Mouse (Mus musculus) neutrophil, adult 5-6 weeks (primary cell): ENCODE measurements at regions not wholly inside any gene's neighbourhood (a gene's known extent, or its start where the extent isn't known, plus 50 kb on each side); places are given as distances from the start of the nearest gene placed in this dataset.

Experiments used
- ATAC-seq: fragments of 151-379, 151-347 bp; 2 replicates; pipeline ENCODE4 v1.8.0; 2017; ENCODE audit warnings: mild to moderate bottlenecking, moderate TSS enrichment; ENCODE audit not compliant: insufficient number of reproducible peaks, poor library complexity, low FRiP score, severe bottlenecking; ENCODE audit errors: extremely low read depth

- no peak for ATAC-seq
Measured at GRCm38 (mm10) chr13:14898495-14898894, 268.5 kb downstream of the AW209491 start.

DNA sequence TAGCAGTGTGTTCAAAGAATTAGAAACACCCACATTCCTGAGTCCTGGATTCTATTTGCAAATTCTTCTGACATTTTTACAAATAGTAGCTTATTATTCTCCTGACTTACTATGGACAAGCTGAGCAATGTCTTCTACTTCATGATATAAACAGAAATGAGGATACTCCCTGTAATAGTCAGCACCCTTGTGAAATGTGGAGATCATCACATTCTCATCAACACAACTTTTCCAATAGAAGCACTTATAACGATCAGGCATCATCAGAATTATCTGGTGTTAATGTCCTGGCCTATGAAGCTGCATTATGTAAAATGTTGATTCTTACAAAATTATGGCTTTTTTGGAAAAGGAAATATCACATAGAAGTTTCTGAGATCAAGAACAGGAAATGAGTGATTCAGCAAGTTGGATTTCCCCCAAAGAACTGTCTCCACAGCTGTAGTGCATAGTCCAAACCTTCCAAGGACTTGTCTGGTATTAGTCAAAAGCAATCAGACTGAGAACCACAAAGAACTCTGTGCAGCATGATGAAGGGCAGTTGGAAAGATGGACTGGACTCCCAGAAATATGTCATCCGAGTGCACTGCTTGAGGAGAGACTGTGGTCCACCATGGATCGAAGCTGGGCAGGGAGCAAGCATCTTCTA lies 300.3 kb downstream of the AW209491 start:
- ATAC-seq: no peak

GRCm38 (mm10) chr13:14966187-14966726 lies 336.3 kb downstream of the AW209491 start:
- ATAC-seq: no peak

GRCm38 (mm10) chr13:15002700-15003099 lies 372.7 kb downstream of the AW209491 start:
- no peak for ATAC-seq

- ATAC-seq: no peak
Measured at GRCm38 (mm10) chr13:15011638-15012037, 381.7 kb downstream of the AW209491 start.

- ATAC-seq: no peak
Measured at GRCm38 (mm10) chr13:15018811-15019745, 389.1 kb downstream of the AW209491 start.

GRCm38 (mm10) chr13:15026601-15027000 lies 396.6 kb downstream of the AW209491 start:
- no peak for ATAC-seq

DNA sequence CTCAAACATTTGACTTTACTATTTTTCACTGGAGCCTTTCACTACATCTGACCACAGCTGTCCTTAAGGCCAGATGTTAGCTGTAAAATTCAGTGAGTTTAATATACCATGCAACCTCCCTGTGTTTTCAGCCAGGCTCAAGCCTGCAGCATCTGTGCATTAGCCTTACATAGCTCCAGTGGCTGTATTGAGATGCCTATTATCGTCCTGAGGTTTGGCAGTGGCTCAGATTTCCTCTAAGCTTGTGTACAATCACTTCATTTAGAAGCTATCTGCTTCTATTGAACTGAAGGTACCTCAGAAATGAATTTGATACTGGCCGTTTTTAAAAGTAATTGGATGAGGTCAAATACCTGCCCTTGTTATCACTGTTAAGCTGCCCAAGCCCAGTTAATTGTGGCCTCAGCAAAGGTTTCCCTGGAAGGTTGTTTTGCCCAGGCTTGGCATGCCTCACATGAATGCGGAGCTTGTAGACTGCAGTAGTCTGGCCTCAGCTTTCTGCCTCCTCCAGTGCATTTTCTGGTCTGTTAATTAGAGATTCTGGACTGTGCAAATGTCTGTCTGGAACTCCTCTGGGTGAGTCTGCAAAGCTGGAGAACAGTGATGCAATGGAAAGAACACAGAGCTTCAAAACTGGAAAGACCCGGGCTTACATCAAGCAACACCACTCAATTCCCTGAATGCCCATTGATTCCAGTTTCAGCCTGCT lies 410.2 kb upstream of the Gli3 start:
- no peak for ATAC-seq

DNA sequence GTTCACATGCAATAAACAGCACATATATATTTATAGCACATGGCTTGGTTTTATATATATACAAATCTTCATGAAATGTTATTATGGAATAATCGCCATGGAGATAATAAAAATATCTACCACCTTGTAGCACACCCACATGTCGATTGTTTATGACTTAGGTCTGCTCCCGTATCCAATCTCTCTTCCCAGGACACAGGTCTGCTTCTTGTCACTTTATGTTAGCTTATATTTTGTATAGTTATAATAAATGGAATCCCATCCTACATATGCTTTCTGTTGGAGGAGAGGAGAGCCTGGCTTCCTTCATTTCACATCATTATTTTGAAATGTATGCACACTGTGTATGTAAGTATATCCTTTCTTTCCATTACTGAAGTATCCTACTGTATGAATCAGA lies 408.3 kb upstream of the Gli3 start:
- ATAC-seq: no peak

- ATAC-seq: no peak
Measured at GRCm38 (mm10) chr13:15078635-15079094, 384.4 kb upstream of the Gli3 start.

DNA sequence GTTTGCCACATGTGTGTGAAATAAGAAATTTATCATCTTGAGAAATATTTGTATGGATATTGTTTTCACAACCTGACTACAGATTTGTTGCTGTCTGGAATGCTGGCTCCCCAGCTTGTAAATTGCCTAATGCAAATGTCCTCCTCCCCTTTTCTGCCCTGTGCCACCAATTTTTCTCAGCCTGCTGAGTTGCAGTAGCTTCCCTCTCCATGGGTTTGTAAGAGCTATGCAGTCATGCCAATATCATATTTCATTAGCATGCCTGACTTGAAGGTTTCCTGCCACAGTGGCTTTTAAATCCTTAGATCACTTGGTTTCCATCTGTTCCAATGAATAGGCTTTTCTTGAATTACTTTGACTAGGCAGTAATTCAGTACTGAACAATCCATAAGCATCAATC lies 383.9 kb upstream of the Gli3 start:
- no peak for ATAC-seq

DNA sequence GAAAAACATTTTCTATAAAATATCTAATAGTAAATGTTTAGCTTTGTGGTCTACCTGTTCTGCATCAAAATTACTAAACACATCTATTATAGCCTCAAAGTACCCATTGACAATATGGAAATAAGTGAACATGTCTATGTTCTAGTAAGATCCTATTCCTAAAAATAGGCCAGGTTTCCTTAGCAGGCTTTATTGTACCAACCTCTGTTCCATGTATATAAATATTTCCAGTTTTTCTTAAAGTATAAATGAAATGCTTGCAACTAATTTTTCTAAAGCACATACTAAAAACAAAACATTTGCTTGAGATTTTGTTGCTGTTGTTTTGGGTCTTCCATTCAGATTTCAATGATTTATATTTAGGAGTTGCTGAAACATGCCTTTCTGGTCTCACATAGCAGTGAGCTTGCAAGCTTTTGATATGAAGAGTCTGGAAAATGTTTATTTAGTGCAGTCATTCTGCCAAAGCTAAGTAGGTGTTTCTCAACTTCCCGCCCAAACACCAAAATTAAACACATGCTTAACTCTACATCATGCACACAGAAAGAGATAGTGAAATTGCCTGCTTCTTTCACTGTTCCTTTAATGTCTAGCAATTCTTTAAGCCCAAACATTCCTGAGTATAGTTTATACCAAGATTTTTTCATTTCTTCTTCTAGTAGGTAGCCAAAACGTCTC lies 380.6 kb upstream of the Gli3 start:
- ATAC-seq: no peak

GRCm38 (mm10) chr13:15094836-15095235 lies 368.2 kb upstream of the Gli3 start:
- ATAC-seq: no peak

DNA sequence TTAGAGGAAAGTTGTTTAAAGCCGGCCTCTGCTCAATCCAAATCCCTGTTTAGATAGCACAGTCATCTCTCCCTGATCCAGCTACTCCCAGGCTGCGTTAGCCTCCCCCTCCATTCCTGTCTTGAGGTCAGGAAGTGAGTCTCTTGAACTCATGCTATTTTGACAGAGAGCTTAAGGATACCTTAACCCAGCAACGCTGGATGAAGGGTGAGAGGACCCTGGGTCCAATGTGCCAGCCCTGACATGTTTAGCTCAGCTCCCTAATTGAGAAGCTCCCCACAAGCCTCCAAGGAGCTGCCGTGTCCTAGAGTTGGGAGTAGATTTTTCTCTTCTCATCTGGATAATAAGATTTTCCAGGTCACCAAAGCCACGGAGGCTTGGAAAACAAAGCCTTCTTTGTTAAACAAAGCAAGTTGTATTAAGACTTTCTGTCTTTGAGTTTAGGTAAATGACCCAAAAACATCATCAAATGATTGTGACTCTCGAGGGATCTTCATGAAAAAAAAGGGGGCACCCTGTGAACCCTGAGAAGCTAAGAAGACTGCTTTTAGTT lies 355.2 kb upstream of the Gli3 start:
- no peak for ATAC-seq

- ATAC-seq: no peak
Measured at GRCm38 (mm10) chr13:15113383-15113782, 349.7 kb upstream of the Gli3 start.

GRCm38 (mm10) chr13:15130249-15130648 lies 332.8 kb upstream of the Gli3 start:
- ATAC-seq: no peak

DNA sequence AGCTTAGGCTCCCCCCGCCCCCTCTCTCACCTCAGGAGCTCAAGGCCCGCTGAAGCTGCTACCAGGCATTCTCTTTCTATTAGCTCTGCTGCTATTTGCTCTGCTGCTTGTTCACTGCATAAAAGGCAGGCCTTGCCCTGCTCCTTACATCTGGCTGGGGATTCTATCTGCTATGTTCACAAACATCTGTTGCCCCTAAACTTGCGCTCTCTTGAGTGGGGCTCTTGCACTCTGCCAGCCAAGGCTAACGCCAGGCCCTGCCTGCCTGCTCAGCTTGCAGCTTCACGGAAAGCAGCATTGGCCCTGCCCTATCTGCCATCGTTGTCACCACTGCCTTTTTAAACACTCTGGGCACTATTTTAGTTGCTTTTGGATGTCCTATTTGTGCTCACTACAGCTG lies 316.9 kb upstream of the Gli3 start:
- no peak for ATAC-seq

DNA sequence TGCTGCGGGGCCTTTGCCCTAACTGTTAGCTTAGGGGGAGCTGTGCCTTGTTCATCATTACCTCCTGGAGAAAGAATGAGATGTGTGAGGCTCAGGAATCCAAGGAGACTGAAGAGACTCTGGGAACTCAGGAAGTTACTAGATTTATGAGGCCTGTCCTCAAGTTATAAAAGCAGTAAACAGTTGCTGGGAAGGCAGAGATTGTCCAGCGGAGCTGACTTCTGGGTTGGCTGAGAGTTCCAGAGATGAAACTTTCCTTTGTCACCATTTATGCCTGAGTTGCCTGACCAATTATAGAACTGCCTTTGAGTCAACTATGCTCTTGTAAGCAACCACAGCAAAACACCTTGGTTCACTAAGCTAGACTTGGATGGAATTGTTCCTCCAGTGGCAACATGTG lies 282.1 kb upstream of the Gli3 start:
- ATAC-seq: no peak
